Mouse (Mus musculus): ENCODE measurements around the gene Ank2.

DNA sequence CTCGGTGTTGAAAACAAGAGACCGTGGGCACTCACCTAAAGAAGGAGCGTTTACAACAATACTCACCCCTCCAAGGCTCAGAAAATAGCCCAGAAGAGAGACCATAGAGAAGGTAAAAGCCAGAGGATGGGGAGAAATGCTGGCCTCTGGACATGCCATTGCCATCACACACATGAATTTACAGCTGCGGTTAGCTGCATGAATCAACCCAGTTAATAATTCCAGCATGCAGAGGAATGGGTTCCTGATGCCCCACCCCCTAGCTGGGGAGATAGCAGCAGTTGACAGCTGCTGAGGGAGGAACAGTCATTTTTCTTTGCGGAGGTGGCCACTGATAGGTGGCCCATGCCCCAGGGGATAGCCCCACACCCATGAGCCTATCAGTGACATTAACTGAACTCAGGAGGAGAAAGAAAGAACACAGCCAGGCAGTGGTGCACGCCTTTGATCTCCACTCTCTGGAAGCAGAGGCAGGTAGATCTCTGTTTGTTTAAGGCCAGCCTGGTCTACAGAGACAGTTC lies 124.9 kb downstream of the Ank2 start:
- TF ChIP-seq CTCF (conservative IDR thresholded peaks at IDR 0.05; ENCODE audit: insufficient read depth, insufficient read length, low read depth, low read length) = no peak
- TF ChIP-seq POLR2A (IDR thresholded peaks at IDR 0.05; ENCODE audit: low read depth, low read length) = no peak

Data from kidney, adult 2 months (tissue).